Mouse (Mus musculus) stomach, postnatal 0 days (tissue): Measurements from ENCODE around the gene Garnl3. TPM values are rescaled to one million over a fixed set of nuclear protein-coding genes. Genes with fewer than 3 reads are reported as not detected.

Experiments
- ATAC-seq: fragments of 200-750 bp; cut with Nextera tagmentation; 2 replicates; pipeline ENCODE4 v1.8.0; 2017; ENCODE audit not compliant: low FRiP score, low TSS enrichment
- DNase-seq: peaks from one replicate; pipeline ENCODE4 v3.0.0-alpha.2; 2016; ENCODE audit warnings: low spot score
- H3K27ac ChIP-seq: fragments of 300-500 bp; sonication (generic); replicated peaks from 2 replicates; pipeline ENCODE4 v1.5.1; 2014; ENCODE audit warnings: mild to moderate bottlenecking, control low read depth
- H3K27me3 ChIP-seq: fragments of 300-500 bp; sonication (generic); 2 replicates; pipeline ENCODE4 v1.6.1; 2014; ENCODE audit warnings: low read length; ENCODE audit not compliant: control insufficient read depth, insufficient read depth
- H3K36me3 ChIP-seq: fragments of 300-500 bp; sonication (generic); 2 replicates; pipeline ENCODE4 v1.6.1; 2014; ENCODE audit warnings: low read length, mixed read lengths; ENCODE audit not compliant: control insufficient read depth, insufficient read depth
- H3K4me1 ChIP-seq: fragments of 300-500 bp; sonication (generic); replicated peaks from 2 replicates; pipeline ENCODE4 v1.6.1; 2014; ENCODE audit warnings: antibody characterized with exemption; ENCODE audit not compliant: control insufficient read depth, insufficient read depth
- H3K4me2 ChIP-seq: fragments of 300-500 bp; sonication (generic); replicated peaks from 2 replicates; pipeline ENCODE4 v1.6.1; 2014; ENCODE audit warnings: low read depth, mild to moderate bottlenecking, control low read depth, moderate library complexity
- H3K4me3 ChIP-seq: fragments of 300-500 bp; sonication (generic); 2 replicates; pipeline ENCODE4 v1.5.1; 2014; ENCODE audit warnings: low read depth, low read length, control low read depth
- H3K9ac ChIP-seq: fragments of 300-500 bp; sonication (generic); 2 replicates; pipeline ENCODE4 v1.6.1; 2014; ENCODE audit warnings: mild to moderate bottlenecking, low read length, control low read depth, mixed read lengths
- H3K9me3 ChIP-seq: fragments of 300-500 bp; sonication (generic); 2 replicates; pipeline ENCODE4 v1.6.1; 2016; ENCODE audit warnings: low read length; ENCODE audit not compliant: control insufficient read depth
- CTCF ChIP-seq: IDR thresholded peaks from 2 replicates; pipeline ENCODE4 v1.5.1; 2016; ENCODE audit warnings: antibody characterized with exemption, low read depth, mild to moderate bottlenecking, moderate library complexity
- EP300 ChIP-seq: optimal IDR thresholded peaks from 2 replicates; pipeline ENCODE3; 2016; ENCODE audit warnings: antibody characterized with exemption
- WGBS: fragments of 180-500 bp; shearing (Covaris S2); extraction: QIAGEN DNeasy Blood & Tissue Kit; methylation state at CpG from one replicate; pipeline ENCODE4 v1.1.7; 2014; 5-methylcytosine and 5-hydroxymethylcytosine counted together
- polyA plus RNA-seq: library from polyadenylated mRNA; unstranded; fragments of >200 nt; fragmentation: Nextera tagmentation; extraction: Ambion mirVana; gene quantifications from 2 replicates; pipeline ENCODE4 v1.2.1, GENCODE M21; 2015

Garnl3 gene
- polyA plus RNA-seq, 1 experiment from 2014 or later = 5.6 TPM

- H3K4me1 ChIP-seq = peaks cover 3% of the 10 kb centered on the region; the same call in 1 of the 2 replicates
- no peak overlapping the region for H3K27ac ChIP-seq
- no peak overlapping the region; the same call in 1 of the 2 replicates for H3K9ac ChIP-seq
- WGBS = 57% methylated on average over 4 of the region's 4 CpGs
- H3K4me3 ChIP-seq = no peak overlapping the region
- H3K27me3 ChIP-seq = no peaks in the 10 kb centered on the region
- DNase-seq = no peak
- no peak for TF ChIP-seq EP300
- TF ChIP-seq CTCF = no peak
- H3K9me3 ChIP-seq = no peaks in the 10 kb centered on the region
- H3K4me2 ChIP-seq = peak overlapping the region; percentile 89
- ATAC-seq = no peak
- H3K36me3 ChIP-seq = peaks cover 11% of the 10 kb centered on the region
Measured at GRCm38 (mm10) chr2:32963544-32963943, 167.9 kb downstream of the Garnl3 start.

GRCm38 (mm10) chr2:32962875-32963220 lies 168.6 kb downstream of the Garnl3 start:
- TF ChIP-seq EP300 = no peak
- no peak for TF ChIP-seq CTCF
- DNase-seq = no peak
- peak overlapping the region; percentile 67 for H3K4me3 ChIP-seq
- no peaks in the 10 kb centered on the region for H3K27me3 ChIP-seq
- H3K4me2 ChIP-seq = peak overlapping the region; percentile 89
- no peak for ATAC-seq
- peaks cover 11% of the 10 kb centered on the region for H3K36me3 ChIP-seq
- peak overlapping the region; percentile 92 for H3K27ac ChIP-seq
- H3K9me3 ChIP-seq = no peaks in the 10 kb centered on the region
- H3K9ac ChIP-seq = peak overlapping the region; percentile 93
- 3% methylated on average over 9 of the region's 9 CpGs for WGBS
- H3K4me1 ChIP-seq = peaks cover 3% of the 10 kb centered on the region; the same call in 1 of the 2 replicates

- H3K9ac ChIP-seq = peak overlapping the region; percentile 93
- H3K36me3 ChIP-seq = peaks cover 11% of the 10 kb centered on the region
- TF ChIP-seq CTCF (no peak), EP300 (no peak)
- H3K4me3 ChIP-seq = peak overlapping the region; percentile 67
- no peaks in the 10 kb centered on the region for H3K9me3 ChIP-seq
- no peaks in the 10 kb centered on the region for H3K27me3 ChIP-seq
- WGBS = 2% methylated on average over 33 of the region's 33 CpGs
- H3K27ac ChIP-seq = peak overlapping the region; percentile 92
- H3K4me2 ChIP-seq = peak overlapping the region; percentile 89
- peaks cover 3% of the 10 kb centered on the region; the same call in 1 of the 2 replicates for H3K4me1 ChIP-seq
- ATAC-seq = no peak
- peak; percentile 57 for DNase-seq
Measured at GRCm38 (mm10) chr2:32962062-32962874, 169.2 kb downstream of the Garnl3 start.

GRCm38 (mm10) chr2:32961192-32961995 lies 170.1 kb downstream of the Garnl3 start, which contains the start of the genes Rpl12 and Lrsam1:
Gene Rpl12, plus strand, starts transcription at chr2:32961559.
Gene Lrsam1, minus strand, starts transcription at chr2:32961614.
- no peaks in the 10 kb centered on the region for H3K27me3 ChIP-seq
- peak within 1 kb of the TSS; percentile 89 for H3K4me2 ChIP-seq
- H3K36me3 ChIP-seq = peaks cover 11% of the 10 kb centered on the region
- ATAC-seq = peak; percentile 92
- 2% methylated on average over 54 of the region's 55 CpGs for WGBS
- TF ChIP-seq CTCF (no peak), EP300 (peak; percentile 99)
- peak within 1 kb of the TSS; percentile 93 for H3K9ac ChIP-seq
- peak within 1 kb of the TSS; percentile 67 for H3K4me3 ChIP-seq
- H3K9me3 ChIP-seq = no peaks in the 10 kb centered on the region
- DNase-seq = peak; percentile 95
- H3K27ac ChIP-seq = peak within 1 kb of the TSS; percentile 92
- peaks cover 3% of the 10 kb centered on the region; the same call in 1 of the 2 replicates for H3K4me1 ChIP-seq

GRCm38 (mm10) chr2:32960273-32960672 lies 171.2 kb downstream of the Garnl3 start:
- no peak for TF ChIP-seq EP300
- TF ChIP-seq CTCF = no peak
- 0 out of 2 replicates have a peak overlapping the region, but pooled peaks have one; percentile 67 for H3K4me3 ChIP-seq
- H3K4me1 ChIP-seq = peaks cover 3% of the 10 kb centered on the region; the same call in 1 of the 2 replicates
- DNase-seq (no peak), ATAC-seq (no peak)
- H3K27me3 ChIP-seq = no peaks in the 10 kb centered on the region
- no peaks in the 10 kb centered on the region for H3K9me3 ChIP-seq
- H3K9ac ChIP-seq = peak overlapping the region; percentile 84
- H3K36me3 ChIP-seq = peaks cover 11% of the 10 kb centered on the region
- H3K27ac ChIP-seq = no peak overlapping the region
- no peak overlapping the region for H3K4me2 ChIP-seq
- 84% methylated on average over 4 of the region's 4 CpGs for WGBS
